ENCODE assay signal across 26 mouse cellular contexts in the genomic region with DNA sequence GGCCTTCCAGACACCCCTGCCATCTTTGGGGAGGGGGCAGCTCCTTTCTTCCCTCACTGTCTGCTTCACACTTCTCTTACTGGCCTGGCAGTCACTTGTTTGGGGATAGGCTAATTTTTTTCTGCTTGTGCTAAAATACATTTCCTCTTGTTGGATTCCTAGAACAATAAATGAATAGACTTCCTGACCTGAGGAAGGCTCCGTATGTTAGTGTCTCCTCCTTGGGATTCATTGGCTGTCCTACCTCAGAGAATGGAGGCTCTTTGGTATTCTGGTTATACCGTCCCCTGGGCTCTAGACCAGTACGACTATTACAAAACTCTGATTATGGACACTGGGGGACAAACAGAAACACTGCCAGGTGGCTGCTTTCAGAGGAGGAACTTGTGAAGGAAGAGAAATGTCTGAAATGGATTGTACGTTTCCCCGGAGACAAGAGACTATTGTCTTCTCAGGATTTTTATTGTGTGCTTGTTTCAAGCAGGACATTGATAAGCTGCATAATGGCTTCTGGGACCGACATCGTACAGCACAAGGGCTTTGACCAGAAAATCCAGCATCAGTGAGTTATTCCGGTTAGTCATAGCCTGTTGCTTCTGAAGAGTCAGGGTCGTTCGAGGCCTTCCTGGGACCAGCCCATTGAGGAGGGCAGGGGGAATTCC. TPM values are rescaled to one million over a fixed set of nuclear protein-coding genes. Genes with fewer than 3 reads are reported as not detected.
A peak's percentile ranks its signal among the peaks of the same experiment; 100 is the strongest.
DNase-seq lines count a peak whose midpoint lies in the region; ATAC-seq and TF ChIP-seq lines count a peak whose summit lies in the region.
"Had no signal": no experiment of that assay in that cellular context is flagged by ENCODE, and none has a peak within 500 bp of the region (broad histone marks: within the 10 kb centered on the region; RNA-seq: fewer than 3 reads in every experiment).

A gene (minus strand): TSS at position 51 of the 662 bp plus-strand sequence.

- no peak for TF ChIP-seq CTCF in hindbrain, postnatal 0 days (IDR thresholded peaks at IDR 0.05; ENCODE audit: low read depth)

- H3K4me3 ChIP-seq in midbrain, embryonic 11.5 days (ENCODE audit: low read depth, low read length): no peak within 1 kb of the TSS
- H3K4me3 ChIP-seq in midbrain, embryonic 15.5 days: no peak within 1 kb of the TSS
- no peak within 1 kb of the TSS for H3K4me3 ChIP-seq in hindbrain, postnatal 0 days (ENCODE audit: low read length)
- no peak within 1 kb of the TSS for H3K4me3 ChIP-seq in neural tube, embryonic 15.5 days (replicated peaks)
- H3K4me3 ChIP-seq: embryonic facial prominence, embryonic 15.5 days; forebrain, embryonic 10.5 days; gastrocnemius, adult 2 months; left cerebral cortex, adult 2 months had no signal

- peak; percentile 7 for DNase-seq in embryo, embryonic 10 days (ENCODE audit: low spot score)
- no peak for DNase-seq in embryo, embryonic 9.5 days (ENCODE audit: extremely low spot score)
- peak; percentile 87 for DNase-seq in midbrain, embryonic 11.5 days (ENCODE audit: low spot score, missing footprints)
- DNase-seq in hindbrain, postnatal 0 days (ENCODE audit: low spot score): peak; percentile 38
- no peak for DNase-seq in gastrocnemius, adult 8-10 months (ENCODE audit: low spot score in 2 of 2)
- DNase-seq: adrenal gland, postnatal 25 days; cerebellum, adult 8-10 months; gastrocnemius, adult 2 months; heart, postnatal 36 days; kidney, adult 8-10 months; kidney, postnatal 25 days; left cerebral cortex, postnatal 4 days; liver had no signal

- H3K27ac ChIP-seq in midbrain, embryonic 11.5 days (ENCODE audit: low read depth, low read length): no peak within 1 kb of the TSS
- no peak within 1 kb of the TSS for H3K27ac ChIP-seq in midbrain, embryonic 15.5 days
- H3K27ac ChIP-seq in hindbrain, postnatal 0 days: peak within 1 kb of the TSS; percentile 48; the same call in 1 of the 2 replicates
- H3K27ac ChIP-seq in neural tube, embryonic 15.5 days (replicated peaks): 0 out of 2 replicates have a peak within 1 kb of the TSS, but pooled peaks have one; percentile 9
- H3K27ac ChIP-seq: embryonic facial prominence, embryonic 15.5 days; forebrain, embryonic 10.5 days; gastrocnemius, adult 2 months; left cerebral cortex, adult 2 months had no signal

- WGBS in midbrain, embryonic 11.5 days: 38% methylated on average over 10 of the region's 10 CpGs
- WGBS in midbrain, embryonic 15.5 days: 15% methylated on average over 10 of the region's 10 CpGs
- 31% methylated on average over 10 of the region's 10 CpGs for WGBS in hindbrain, postnatal 0 days
- 17% methylated on average over 10 of the region's 10 CpGs for WGBS in neural tube, embryonic 15.5 days

- H3K4me1 ChIP-seq in midbrain, embryonic 11.5 days (ENCODE audit: control insufficient read depth, insufficient read depth, low read length): peaks cover 11% of the 10 kb centered on the region; the same call in 1 of the 2 replicates
- H3K4me1 ChIP-seq in midbrain, embryonic 15.5 days: peaks cover 10% of the 10 kb centered on the region
- no peaks in the 10 kb centered on the region for H3K4me1 ChIP-seq in hindbrain, postnatal 0 days (ENCODE audit: insufficient read depth, low read length)
- 0 out of 2 replicates have a peak, but pooled peaks cover 5% of the 10 kb centered on the region for H3K4me1 ChIP-seq in neural tube, embryonic 15.5 days
- H3K4me1 ChIP-seq: embryonic facial prominence, embryonic 15.5 days had no signal

- no peaks in the 10 kb centered on the region for H3K9me3 ChIP-seq in midbrain, embryonic 11.5 days (ENCODE audit: control insufficient read depth, low read length)
- no peaks in the 10 kb centered on the region for H3K9me3 ChIP-seq in midbrain, embryonic 15.5 days
- H3K9me3 ChIP-seq in hindbrain, postnatal 0 days (ENCODE audit: low read length): no peaks in the 10 kb centered on the region
- no peaks in the 10 kb centered on the region for H3K9me3 ChIP-seq in neural tube, embryonic 15.5 days (replicated peaks)
- H3K9me3 ChIP-seq: embryonic facial prominence, embryonic 15.5 days; forebrain, embryonic 10.5 days; G1E had no signal

- H3K4me2 ChIP-seq in midbrain, embryonic 11.5 days: no peak within 1 kb of the TSS
- H3K4me2 ChIP-seq in midbrain, embryonic 15.5 days: no peak within 1 kb of the TSS
- H3K4me2 ChIP-seq in hindbrain, postnatal 0 days (ENCODE audit: low read depth, low read length): no peak within 1 kb of the TSS
- no peak within 1 kb of the TSS for H3K4me2 ChIP-seq in neural tube, embryonic 15.5 days
- H3K4me2 ChIP-seq: embryonic facial prominence, embryonic 15.5 days had no signal

- H3K9ac ChIP-seq in midbrain, embryonic 11.5 days (ENCODE audit: low read length): no peak within 1 kb of the TSS
- H3K9ac ChIP-seq in midbrain, embryonic 15.5 days: no peak within 1 kb of the TSS
- no peak within 1 kb of the TSS for H3K9ac ChIP-seq in hindbrain, postnatal 0 days (replicated peaks; ENCODE audit: low read length)
- H3K9ac ChIP-seq in neural tube, embryonic 15.5 days (replicated peaks): no peak within 1 kb of the TSS
- H3K9ac ChIP-seq: embryonic facial prominence, embryonic 15.5 days had no signal

- no peaks in the 10 kb centered on the region for H3K36me3 ChIP-seq in midbrain, embryonic 11.5 days (ENCODE audit: control insufficient read depth, insufficient read depth, low read length)
- no peaks in the 10 kb centered on the region for H3K36me3 ChIP-seq in midbrain, embryonic 15.5 days (replicated peaks)
- H3K36me3 ChIP-seq in hindbrain, postnatal 0 days (ENCODE audit: insufficient read depth, low read length): no peaks in the 10 kb centered on the region
- no peaks in the 10 kb centered on the region for H3K36me3 ChIP-seq in neural tube, embryonic 15.5 days
- H3K36me3 ChIP-seq: embryonic facial prominence, embryonic 15.5 days; forebrain, embryonic 10.5 days; G1E had no signal

- ATAC-seq in midbrain, embryonic 11.5 days (ENCODE audit: low FRiP score): peak; percentile 42; the same call in 1 of the 2 replicates
- ATAC-seq in midbrain, embryonic 15.5 days (replicated peaks): no peak
- ATAC-seq in hindbrain, postnatal 0 days: peak; percentile 64; the same call in 1 of the 2 replicates
- no peak for ATAC-seq in neural tube, embryonic 15.5 days (ENCODE audit: low FRiP score)
- no peak for ATAC-seq in megakaryocyte, adult 5-6 weeks (ENCODE audit: poor library complexity, severe bottlenecking)
- ATAC-seq: activated CD4-positive, CD25-positive, alpha-beta regulatory T cell, adult 4 months; lung, postnatal 0 days had no signal

- H3K27me3 ChIP-seq in midbrain, embryonic 11.5 days (ENCODE audit: control insufficient read depth, insufficient read depth, low read length): no peaks in the 10 kb centered on the region
- H3K27me3 ChIP-seq in midbrain, embryonic 15.5 days (replicated peaks): no peaks in the 10 kb centered on the region
- no peaks in the 10 kb centered on the region for H3K27me3 ChIP-seq in hindbrain, postnatal 0 days (ENCODE audit: insufficient read depth, low read length)
- H3K27me3 ChIP-seq in neural tube, embryonic 15.5 days (replicated peaks): 0 out of 2 replicates have a peak, but pooled peaks cover 3% of the 10 kb centered on the region
- H3K27me3 ChIP-seq: embryonic facial prominence, embryonic 15.5 days had no signal

RNA-seq across cellular contexts. Expression of the gene that starts here (rescaled TPM):
- 0.27 and 0.57 TPM in 2 replicates for polyA plus RNA-seq in midbrain, embryonic 11.5 days (2014; fragmentation: Nextera tagmentation; extraction: Ambion mirVana)
- polyA plus RNA-seq in midbrain, embryonic 15.5 days (2015; fragmentation: Nextera tagmentation; extraction: Ambion mirVana): 1.5 and 1.8 TPM in 2 replicates
- 3.4 and 4.9 TPM in 2 replicates for total RNA-seq in hindbrain, postnatal 0 days (2014; rRNA removed)
- 3.3 and 4.3 TPM in 2 replicates for polyA plus RNA-seq in hindbrain, postnatal 0 days (2015; fragmentation: Nextera tagmentation; extraction: Ambion mirVana)
- polyA plus RNA-seq in neural tube, embryonic 15.5 days (2015; fragmentation: Nextera tagmentation; extraction: Ambion mirVana): 1.0 and 2.7 TPM in 2 replicates
- not detected in 2 replicates for total RNA-seq in megakaryocyte, adult 5-6 weeks (2015)
- total RNA-seq in megakaryocyte, adult 5-6 weeks (2017): not detected in 2 replicates
- not detected for total RNA-seq in gastrocnemius, adult 8-10 months (2022)
- total RNA-seq: adrenal gland, postnatal 25 days; G1E; gastrocnemius, adult 2 months; granulocyte monocyte progenitor cell, adult 5-6 weeks; heart, postnatal 36 days had no signal
- polyA plus RNA-seq: activated CD4-positive, CD25-positive, alpha-beta regulatory T cell, adult 4 months; G1E; liver, embryonic 16.5 days; lung, postnatal 0 days; small intestine, adult 2 months; urinary bladder, adult 2 months had no signal

Comparison
In these comparisons a context has a peak if more than half of its experiments do, and no peak if none do; other contexts are left out.
1. DNase-seq: peak in embryo, embryonic 10 days (single experiment) and hindbrain, postnatal 0 days (single experiment); none in embryo, embryonic 9.5 days (single experiment) and gastrocnemius, adult 8-10 months (0 of 2).
2. Peak in DNase-seq and ATAC-seq in midbrain, embryonic 11.5 days; RNA of the gene not detected or under 1 TPM.
3. H3K27ac ChIP-seq: peak in hindbrain, postnatal 0 days (single experiment) and neural tube, embryonic 15.5 days (single experiment); none in midbrain, embryonic 11.5 days (single experiment) and midbrain, embryonic 15.5 days (single experiment).